Mouse (Mus musculus): ENCODE results near the gene Rpl26. TPM values are rescaled to one million over a fixed set of nuclear protein-coding genes. Genes with fewer than 3 reads are reported as not detected.

The Rpl26 gene
- polyA plus RNA-seq, 1 experiment from 2014 or later = 837 TPM

DNA sequence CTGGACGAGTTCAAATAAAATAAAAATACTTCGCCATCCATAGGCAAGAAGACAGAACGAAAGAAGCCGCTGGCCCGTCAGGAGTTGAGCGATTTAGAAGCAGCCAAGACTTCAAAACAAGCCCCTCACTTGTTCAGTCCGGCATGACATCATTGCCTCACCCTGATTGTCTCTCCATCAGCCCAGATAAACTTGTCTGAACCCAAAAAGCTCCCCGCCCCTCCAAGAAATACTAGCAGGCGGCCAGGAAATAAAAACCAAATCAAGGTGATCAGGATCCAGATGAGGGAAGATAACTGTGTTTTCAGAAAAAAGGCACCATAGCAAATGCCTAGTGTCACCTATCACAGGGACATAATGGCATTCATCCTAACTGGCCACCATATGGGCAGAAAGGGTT is 30.1 kb upstream of the Rpl26 start:
- WGBS = 89% methylated on average over 9 of the region's 9 CpGs
- Histone ChIP-seq H3K9ac (no peak overlapping the region), H3K4me2 (no peak overlapping the region), H3K27ac (no peak overlapping the region), H3K4me1 (no peaks in the 10 kb centered on the region), H3K4me3 (replicated peaks) (no peak overlapping the region), H3K9me3 (no peaks in the 10 kb centered on the region), H3K27me3 (no peaks in the 10 kb centered on the region), H3K36me3 (replicated peaks) (no peaks in the 10 kb centered on the region)
- ATAC-seq (ENCODE audit: low FRiP score) = no peak

DNA sequence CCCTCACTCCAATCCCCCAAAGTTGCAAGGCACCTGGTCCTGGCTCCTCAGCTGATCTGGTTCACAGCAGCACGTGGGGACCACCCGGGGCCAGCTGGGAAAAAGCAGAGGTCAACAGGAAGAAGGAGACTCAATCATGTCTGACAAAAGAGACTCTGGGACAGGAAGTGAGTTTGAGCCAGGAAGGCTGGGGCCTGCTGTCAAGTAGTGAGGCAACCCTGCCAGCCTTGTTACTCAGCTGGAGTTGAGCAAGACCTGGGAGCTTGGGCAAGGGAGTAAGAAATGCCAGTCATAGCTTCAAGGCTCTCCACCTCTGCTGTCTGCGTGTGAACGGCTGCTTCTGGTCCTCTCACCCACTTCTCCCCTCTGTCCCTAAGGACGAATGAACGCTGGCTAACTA is 29.6 kb upstream of the Rpl26 start, which contains the start of gene Ndel1:
TSS of gene Ndel1 (minus strand) at position 111 of the 400 bp plus-strand sequence.
- Histone ChIP-seq H3K9me3 (no peaks in the 10 kb centered on the region), H3K27ac (no peak within 1 kb of the TSS), H3K4me1 (no peaks in the 10 kb centered on the region), H3K27me3 (no peaks in the 10 kb centered on the region), H3K4me2 (no peak within 1 kb of the TSS), H3K9ac (no peak within 1 kb of the TSS), H3K36me3 (replicated peaks) (no peaks in the 10 kb centered on the region), H3K4me3 (replicated peaks) (no peak within 1 kb of the TSS)
- WGBS = 67% methylated on average over 6 of the region's 6 CpGs
- ATAC-seq (ENCODE audit: low FRiP score) = no peak

DNA sequence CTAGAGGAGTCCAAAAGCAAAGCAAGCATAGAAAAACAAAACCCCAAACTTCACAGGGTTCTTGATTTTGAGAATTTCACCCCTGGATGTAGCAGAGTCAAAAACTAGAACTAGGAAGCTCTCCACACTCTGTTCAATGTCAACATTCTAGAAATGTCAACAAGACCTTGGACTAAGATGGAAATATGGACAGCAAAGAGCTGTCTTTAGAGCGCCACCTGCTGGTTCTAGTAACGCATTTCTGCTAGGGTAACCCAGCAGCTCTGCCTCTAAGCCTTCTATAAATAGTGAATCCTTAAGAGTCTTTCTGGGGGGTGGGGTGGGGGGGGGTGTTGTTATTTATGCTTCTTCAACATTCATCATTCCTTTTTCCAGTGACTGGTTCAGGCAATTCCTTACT is 26.5 kb upstream of the Rpl26 start:
- Histone ChIP-seq H3K27me3 (no peaks in the 10 kb centered on the region), H3K4me1 (no peaks in the 10 kb centered on the region), H3K9me3 (no peaks in the 10 kb centered on the region), H3K4me3 (replicated peaks) (no peak overlapping the region), H3K9ac (no peak overlapping the region), H3K4me2 (no peak overlapping the region), H3K27ac (no peak overlapping the region), H3K36me3 (replicated peaks) (no peaks in the 10 kb centered on the region)
- no peak for ATAC-seq (ENCODE audit: low FRiP score)
- WGBS = 0% methylated on average over 2 of the region's 2 CpGs

DNA sequence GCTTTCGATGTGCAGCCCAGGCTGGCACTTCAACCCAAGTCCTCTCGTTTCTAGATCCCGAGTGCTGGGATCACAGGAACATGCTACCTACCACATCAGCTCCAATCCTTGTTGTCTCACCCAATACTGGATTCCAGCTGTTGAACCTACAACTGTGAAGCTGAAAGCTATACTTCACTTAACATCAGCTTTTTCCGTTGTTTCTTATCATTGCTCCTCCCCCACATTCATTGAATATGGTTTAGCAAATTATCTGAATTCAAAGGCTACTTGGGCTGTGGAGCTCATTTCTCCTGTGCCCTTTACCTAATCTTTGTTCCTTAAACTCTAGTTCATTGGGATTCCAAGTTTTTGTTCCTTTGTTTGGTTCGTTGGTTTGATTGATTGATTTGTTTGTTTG is 22.6 kb upstream of the Rpl26 start:
- no peak for ATAC-seq (ENCODE audit: low FRiP score)
- no peak overlapping the region for H3K27ac ChIP-seq
- H3K4me3 ChIP-seq (replicated peaks) = no peak overlapping the region
- H3K4me1 ChIP-seq = no peaks in the 10 kb centered on the region
- H3K9ac ChIP-seq = no peak overlapping the region
- no peak overlapping the region for H3K4me2 ChIP-seq
- H3K27me3 ChIP-seq = no peaks in the 10 kb centered on the region
- H3K36me3 ChIP-seq (replicated peaks) = no peaks in the 10 kb centered on the region
- no peaks in the 10 kb centered on the region for H3K9me3 ChIP-seq
- WGBS = 83% methylated on average over 5 of the region's 5 CpGs

DNA sequence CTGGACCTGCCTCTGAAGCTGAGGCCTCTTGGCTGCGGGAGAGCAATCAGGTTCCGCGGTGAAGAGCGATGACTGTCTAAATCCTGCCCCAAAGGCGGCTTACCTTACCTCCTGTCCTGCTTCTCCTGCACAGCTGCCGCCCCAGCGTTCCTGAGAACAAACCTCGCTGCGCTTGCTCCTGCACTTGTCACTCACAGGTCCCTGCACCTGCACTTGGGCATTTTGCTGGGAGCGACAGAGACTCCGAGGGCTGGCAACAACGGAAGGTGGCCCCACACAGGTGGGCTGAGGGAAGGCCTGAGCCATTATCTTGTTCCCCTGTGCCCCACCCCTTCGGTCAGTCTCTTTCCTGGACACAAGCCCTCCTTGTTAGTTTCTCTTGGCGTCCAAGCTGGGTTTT is 19.3 kb upstream of the Rpl26 start:
- 14% methylated on average over 14 of the region's 14 CpGs for WGBS
- Histone ChIP-seq H3K36me3 (replicated peaks) (no peaks in the 10 kb centered on the region), H3K4me1 (no peaks in the 10 kb centered on the region), H3K9ac (no peak overlapping the region), H3K4me2 (no peak overlapping the region), H3K9me3 (no peaks in the 10 kb centered on the region), H3K27me3 (no peaks in the 10 kb centered on the region), H3K27ac (no peak overlapping the region), H3K4me3 (replicated peaks) (no peak overlapping the region)
- no peak for ATAC-seq (ENCODE audit: low FRiP score)

DNA sequence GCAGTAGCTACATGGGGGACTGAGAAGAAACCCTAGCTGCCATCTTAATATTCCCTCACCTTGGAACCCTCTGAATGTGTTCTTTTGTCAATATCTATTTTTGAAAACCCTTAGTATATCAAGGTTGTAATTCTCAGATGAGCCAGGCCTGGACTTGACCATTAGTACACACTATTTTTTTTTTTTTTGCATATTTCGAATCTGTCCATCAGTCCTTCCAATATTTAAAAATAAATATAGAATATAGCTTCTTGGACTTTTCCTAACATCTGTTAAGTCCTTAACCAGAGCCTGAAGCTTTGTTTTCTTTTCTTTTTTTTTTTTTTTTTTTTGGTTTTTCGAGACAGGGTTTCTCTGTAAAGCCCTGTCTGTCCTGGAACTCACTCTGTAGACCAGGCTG is 17.5 kb upstream of the Rpl26 start:
- H3K9me3 ChIP-seq = no peaks in the 10 kb centered on the region
- H3K4me2 ChIP-seq = no peak overlapping the region
- no peak overlapping the region for H3K9ac ChIP-seq
- no peak for ATAC-seq (ENCODE audit: low FRiP score)
- no peaks in the 10 kb centered on the region for H3K36me3 ChIP-seq (replicated peaks)
- no peaks in the 10 kb centered on the region for H3K4me1 ChIP-seq
- no peak overlapping the region for H3K27ac ChIP-seq
- 79% methylated on average over 2 of the region's 2 CpGs for WGBS
- H3K4me3 ChIP-seq (replicated peaks) = no peak overlapping the region
- H3K27me3 ChIP-seq = no peaks in the 10 kb centered on the region; the same call in 1 of the 2 replicates

DNA sequence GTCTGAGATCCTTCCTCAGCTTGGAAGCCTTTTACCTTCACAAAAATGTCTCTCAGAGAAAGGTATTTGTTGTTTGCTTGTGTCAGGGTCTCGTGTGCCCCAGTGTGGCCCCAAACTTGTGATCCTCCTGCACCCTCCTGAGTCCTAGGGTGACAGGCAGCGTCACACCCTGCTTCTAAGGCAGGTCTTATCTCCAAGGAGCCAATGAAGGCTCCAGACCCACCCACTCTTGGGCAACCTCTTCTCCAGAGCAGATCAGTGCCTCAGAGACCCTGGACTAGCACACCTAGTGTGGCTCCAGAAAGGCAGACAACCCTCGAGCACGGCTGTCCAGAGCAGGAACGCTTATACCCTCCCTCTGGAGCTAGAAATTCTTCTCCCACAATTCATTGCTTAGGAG is 17.0 kb upstream of the Rpl26 start:
- Histone ChIP-seq H3K4me3 (replicated peaks) (no peak overlapping the region), H3K27me3 (no peaks in the 10 kb centered on the region; the same call in 1 of the 2 replicates), H3K4me2 (no peak overlapping the region), H3K27ac (no peak overlapping the region), H3K36me3 (replicated peaks) (no peaks in the 10 kb centered on the region), H3K9ac (no peak overlapping the region), H3K4me1 (no peaks in the 10 kb centered on the region), H3K9me3 (no peaks in the 10 kb centered on the region)
- 78% methylated on average over 5 of the region's 5 CpGs for WGBS
- ATAC-seq (ENCODE audit: low FRiP score) = no peak

DNA sequence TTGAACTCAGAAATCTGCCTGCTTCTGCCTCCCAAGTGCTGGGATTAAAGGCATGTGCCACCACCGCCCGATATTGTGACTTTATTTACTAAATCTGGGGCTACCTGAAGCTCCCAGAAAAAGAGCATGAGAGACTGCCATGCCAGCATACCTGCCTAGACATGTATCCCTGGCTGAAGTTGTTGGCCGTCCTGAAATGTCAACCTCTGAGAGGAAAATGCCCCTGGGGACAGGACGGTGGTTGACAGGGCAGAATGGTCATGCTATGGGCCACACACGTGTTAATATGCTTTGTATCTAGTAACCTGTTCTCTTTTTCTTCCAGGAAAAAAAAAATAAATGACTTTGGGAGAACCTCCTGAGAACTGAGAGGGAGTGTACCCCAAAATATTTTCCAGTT is 15.3 kb upstream of the Rpl26 start:
- Histone ChIP-seq H3K27me3 (no peaks in the 10 kb centered on the region; the same call in 1 of the 2 replicates), H3K4me3 (replicated peaks) (no peak overlapping the region), H3K9ac (no peak overlapping the region), H3K4me1 (no peaks in the 10 kb centered on the region), H3K36me3 (replicated peaks) (no peaks in the 10 kb centered on the region), H3K27ac (no peak overlapping the region), H3K4me2 (no peak overlapping the region), H3K9me3 (no peaks in the 10 kb centered on the region)
- no peak for ATAC-seq (ENCODE audit: low FRiP score)
- 83% methylated on average over 5 of the region's 5 CpGs for WGBS

DNA sequence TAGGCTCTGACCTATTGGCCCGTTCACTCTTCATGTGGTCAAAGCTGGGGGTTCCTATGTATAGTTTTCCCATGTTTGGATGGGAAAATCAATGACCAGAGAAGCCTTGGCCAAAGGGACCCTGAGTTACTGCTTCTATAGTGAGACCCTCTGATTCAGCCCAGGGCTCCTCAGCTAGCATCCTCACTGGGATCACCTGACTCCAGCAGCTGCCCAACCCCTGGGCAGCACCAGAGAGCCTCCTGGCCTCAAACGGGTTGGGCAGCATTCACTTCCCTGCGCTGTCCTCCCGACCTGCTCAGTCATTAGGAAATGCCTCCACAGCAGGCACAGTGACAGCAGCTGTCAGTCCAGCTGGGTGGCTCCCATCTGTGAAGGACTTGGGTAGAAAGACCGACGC is 13.1 kb upstream of the Rpl26 start, which contains the start of gene Rnf222:
TSS of gene Rnf222 (plus strand) at position 301 of the 400 bp plus-strand sequence.
- ATAC-seq (ENCODE audit: low FRiP score) = no peak
- H3K36me3 ChIP-seq (replicated peaks) = no peaks in the 10 kb centered on the region
- H3K9me3 ChIP-seq = no peaks in the 10 kb centered on the region
- no peak within 1 kb of the TSS for H3K9ac ChIP-seq
- H3K27ac ChIP-seq = no peak within 1 kb of the TSS
- 37% methylated on average over 6 of the region's 6 CpGs for WGBS
- H3K4me1 ChIP-seq = no peaks in the 10 kb centered on the region
- H3K4me3 ChIP-seq (replicated peaks) = no peak within 1 kb of the TSS
- no peaks in the 10 kb centered on the region; the same call in 1 of the 2 replicates for H3K27me3 ChIP-seq
- no peak within 1 kb of the TSS for H3K4me2 ChIP-seq

DNA sequence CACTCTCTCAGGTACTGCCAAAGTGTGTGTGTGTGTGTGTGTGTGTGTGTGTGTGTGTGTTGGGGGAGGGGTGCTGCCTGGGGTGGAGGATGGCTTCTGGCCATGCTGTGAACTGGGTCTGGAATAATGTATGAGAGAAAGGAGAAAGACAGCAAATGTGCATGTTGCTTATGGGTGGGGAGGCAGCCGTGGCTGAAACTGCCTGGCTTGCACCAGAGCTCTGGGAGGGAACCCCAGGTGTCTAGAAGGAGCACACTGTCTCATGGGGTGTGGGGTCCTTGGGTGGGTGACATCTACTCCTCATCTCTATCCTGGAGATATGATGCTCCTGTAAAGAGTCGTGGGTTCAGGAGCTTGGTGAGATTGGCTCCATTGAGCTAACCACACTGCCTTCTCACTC is 12.7 kb upstream of the Rpl26 start:
- Histone ChIP-seq H3K27me3 (no peaks in the 10 kb centered on the region; the same call in 1 of the 2 replicates), H3K4me1 (no peaks in the 10 kb centered on the region), H3K4me3 (replicated peaks) (no peak overlapping the region), H3K36me3 (replicated peaks) (no peaks in the 10 kb centered on the region), H3K27ac (no peak overlapping the region), H3K9ac (no peak overlapping the region), H3K4me2 (no peak overlapping the region), H3K9me3 (no peaks in the 10 kb centered on the region)
- WGBS = 70% methylated on average over 2 of the region's 2 CpGs
- ATAC-seq (ENCODE audit: low FRiP score) = no peak

DNA sequence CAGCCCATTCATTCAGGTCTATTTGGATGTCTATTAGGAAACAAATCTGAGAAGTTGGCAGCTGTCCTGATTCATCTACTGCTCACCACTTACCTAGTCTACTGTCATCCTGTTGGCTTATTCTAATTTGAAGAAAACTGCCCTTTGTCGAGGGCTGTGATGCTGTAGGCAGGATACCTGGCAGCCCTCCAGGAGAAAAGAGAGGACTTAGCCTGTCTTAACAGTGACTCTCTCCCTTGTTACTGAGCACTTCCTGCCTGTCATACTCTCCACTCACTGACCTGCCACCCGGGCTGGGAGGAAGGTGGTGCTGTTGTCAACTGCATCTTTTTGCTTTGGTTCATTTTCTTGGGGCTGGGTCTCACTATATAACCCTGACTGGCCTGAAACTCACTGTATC is 10.8 kb upstream of the Rpl26 start:
- no peak overlapping the region for H3K4me3 ChIP-seq (replicated peaks)
- no peak overlapping the region for H3K4me2 ChIP-seq
- H3K9me3 ChIP-seq = no peaks in the 10 kb centered on the region
- H3K36me3 ChIP-seq (replicated peaks) = no peaks in the 10 kb centered on the region
- no peak for ATAC-seq (ENCODE audit: low FRiP score)
- no peaks in the 10 kb centered on the region; the same call in 1 of the 2 replicates for H3K27me3 ChIP-seq
- H3K9ac ChIP-seq = no peak overlapping the region
- H3K27ac ChIP-seq = no peak overlapping the region
- 48% methylated on average over 2 of the region's 2 CpGs for WGBS
- H3K4me1 ChIP-seq = no peaks in the 10 kb centered on the region

DNA sequence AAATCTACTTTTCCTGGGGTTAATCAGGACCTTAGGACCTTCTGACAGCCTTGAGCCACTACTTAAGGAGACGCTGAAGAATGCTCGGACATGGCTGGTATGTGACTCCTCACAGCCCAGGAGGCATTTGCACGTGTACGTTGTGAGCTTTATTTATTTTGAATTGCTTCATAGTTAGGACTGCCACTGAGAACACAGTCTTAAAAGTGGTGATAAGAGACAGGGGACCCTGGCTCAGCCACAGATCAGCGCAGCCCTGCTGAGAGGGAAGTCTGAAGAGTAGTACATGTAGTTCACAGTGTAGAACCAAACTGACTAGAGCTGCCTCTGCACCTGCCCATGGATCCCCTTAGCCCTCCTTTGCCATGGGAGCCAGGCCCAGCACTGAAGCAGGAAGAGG is 9.6 kb upstream of the Rpl26 start:
- Histone ChIP-seq H3K27me3 (no peaks in the 10 kb centered on the region; the same call in 1 of the 2 replicates), H3K4me2 (no peak overlapping the region), H3K9ac (no peak overlapping the region), H3K4me3 (replicated peaks) (no peak overlapping the region), H3K9me3 (no peaks in the 10 kb centered on the region), H3K36me3 (replicated peaks) (no peaks in the 10 kb centered on the region), H3K27ac (no peak overlapping the region), H3K4me1 (no peaks in the 10 kb centered on the region)
- WGBS = 81% methylated on average over 5 of the region's 5 CpGs
- no peak for ATAC-seq (ENCODE audit: low FRiP score)

DNA sequence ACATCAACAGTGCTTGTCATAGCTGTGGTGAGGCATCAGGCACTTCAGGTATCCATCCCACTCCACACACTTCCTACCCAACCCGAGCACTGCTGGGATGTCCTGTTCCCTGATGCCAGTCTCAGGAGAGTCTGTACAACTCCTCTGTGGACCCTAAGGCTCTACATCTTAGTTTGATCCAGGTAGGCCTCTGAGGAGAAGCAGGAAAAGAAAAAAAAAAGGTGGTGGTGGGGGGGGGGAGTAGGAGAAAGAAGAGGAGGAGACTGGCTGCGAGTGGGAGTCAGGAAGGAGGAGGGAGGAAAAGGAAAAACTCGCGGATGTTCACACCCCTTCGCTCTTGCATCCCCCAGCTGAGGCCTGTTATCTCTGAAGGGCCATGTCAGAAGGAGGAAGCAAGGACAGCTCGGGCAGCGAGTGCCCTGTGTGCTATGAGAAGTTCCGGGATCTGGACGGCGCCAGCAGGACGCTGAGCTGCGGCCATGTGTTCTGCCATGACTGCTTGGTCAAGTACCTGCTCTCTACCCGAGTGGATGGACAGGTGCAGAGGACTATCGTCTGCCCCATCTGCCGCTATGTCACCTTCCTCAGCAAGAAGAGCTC is 9.1 kb upstream of the Rpl26 start:
- H3K36me3 ChIP-seq (replicated peaks) = no peaks in the 10 kb centered on the region
- no peak overlapping the region for H3K9ac ChIP-seq
- no peaks in the 10 kb centered on the region for H3K4me1 ChIP-seq
- H3K9me3 ChIP-seq = no peaks in the 10 kb centered on the region
- no peak overlapping the region for H3K4me3 ChIP-seq (replicated peaks)
- H3K27me3 ChIP-seq = no peaks in the 10 kb centered on the region; the same call in 1 of the 2 replicates
- ATAC-seq (ENCODE audit: low FRiP score) = no peak
- H3K4me2 ChIP-seq = no peak overlapping the region
- 88% methylated on average over 15 of the region's 15 CpGs for WGBS
- no peak overlapping the region for H3K27ac ChIP-seq

Data from forebrain, embryonic 12.5 days (tissue).